Mouse (Mus musculus): ENCODE results near the gene Nfatc4. TPM values are rescaled to one million over a fixed set of nuclear protein-coding genes. Genes with fewer than 3 reads are reported as not detected.

Gene Nfatc4
- polyA plus RNA-seq, 1 experiment = not detected

DNA sequence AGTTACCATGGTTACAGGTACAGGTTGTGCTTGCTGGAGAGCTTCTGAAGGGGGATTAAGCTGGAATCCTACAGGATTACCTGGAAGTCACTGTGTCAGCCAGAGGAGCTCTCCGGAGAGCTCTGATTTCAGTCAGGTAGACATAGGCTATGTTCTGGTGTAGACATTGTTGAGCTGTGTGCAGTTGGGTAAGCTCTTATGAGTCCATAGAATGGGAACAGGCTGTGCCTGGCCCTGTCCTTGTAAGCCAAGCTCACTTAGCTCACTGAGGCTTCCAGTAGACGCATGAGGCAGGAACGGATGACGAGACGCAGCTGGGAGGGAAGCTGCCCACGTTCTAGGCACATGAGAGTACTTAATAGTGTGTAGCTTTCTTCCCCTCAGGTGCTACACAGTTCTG is 39.2 kb downstream of the Nfatc4 start:
- Histone ChIP-seq H3K36me3 (ENCODE audit: control insufficient read depth) (peaks cover 5% of the 10 kb centered on the region; the same call in 1 of the 2 replicates), H3K4me3 (replicated peaks) (no peak overlapping the region), H3K4me1 (ENCODE audit: control insufficient read depth) (no peaks in the 10 kb centered on the region), H3K9me3 (ENCODE audit: control insufficient read depth, low read length) (no peaks in the 10 kb centered on the region), H3K27me3 (ENCODE audit: control insufficient read depth) (no peaks in the 10 kb centered on the region)
- TF ChIP-seq GATA1 (IDR thresholded peaks at IDR 0.05; ENCODE audit: low read length) = no peak
- no peak for TF ChIP-seq TAL1 (IDR thresholded peaks at IDR 0.05; ENCODE audit: low read length)

DNA sequence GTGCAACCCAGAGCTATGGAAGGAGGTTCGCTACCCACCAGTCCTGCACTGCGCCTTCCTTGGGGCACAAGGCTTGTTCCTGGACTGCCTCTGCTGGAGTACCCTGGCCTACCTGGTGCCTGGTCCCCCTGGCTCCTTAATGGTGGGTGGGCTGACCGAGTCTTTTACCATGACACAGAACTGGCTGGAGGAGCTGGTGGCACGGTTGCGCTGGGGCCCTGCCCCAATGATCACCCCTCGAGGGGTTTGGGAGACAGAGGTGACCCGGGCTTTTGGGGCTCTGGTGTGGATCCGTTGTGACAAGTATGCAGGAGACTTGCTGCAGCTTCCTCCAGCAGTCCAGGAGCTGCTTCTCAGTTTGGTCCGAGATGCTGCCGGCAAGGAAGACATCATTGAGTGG is 40.0 kb downstream of the Nfatc4 start:
- Histone ChIP-seq H3K27me3 (ENCODE audit: control insufficient read depth) (no peaks in the 10 kb centered on the region), H3K4me1 (ENCODE audit: control insufficient read depth) (no peaks in the 10 kb centered on the region), H3K4me3 (replicated peaks) (no peak overlapping the region), H3K9me3 (ENCODE audit: control insufficient read depth, low read length) (no peaks in the 10 kb centered on the region), H3K36me3 (ENCODE audit: control insufficient read depth) (peaks cover 5% of the 10 kb centered on the region; the same call in 1 of the 2 replicates)
- TF ChIP-seq GATA1 (IDR thresholded peaks at IDR 0.05; ENCODE audit: low read length) (no peak), TAL1 (IDR thresholded peaks at IDR 0.05; ENCODE audit: low read length) (no peak)

DNA sequence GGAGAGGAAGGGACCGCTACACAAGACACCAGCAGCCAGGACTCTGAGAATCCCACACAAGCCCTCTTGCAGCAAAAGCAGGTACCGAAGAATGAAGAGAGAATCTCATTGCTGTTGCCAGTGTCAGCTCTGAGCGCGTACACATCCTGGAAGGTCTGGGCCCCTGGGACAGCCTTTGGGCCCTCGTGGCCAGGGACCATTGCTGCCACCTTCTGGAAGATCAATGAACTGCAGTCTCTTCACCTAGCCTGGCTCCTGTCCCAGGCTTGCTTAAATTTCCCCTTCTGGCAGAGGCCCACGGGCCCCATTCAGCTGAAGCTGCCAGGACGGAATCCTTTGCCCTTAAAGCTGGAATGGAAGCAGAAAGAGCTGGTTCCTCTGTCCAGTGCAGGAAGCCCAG is 40.8 kb downstream of the Nfatc4 start:
- Histone ChIP-seq H3K4me3 (replicated peaks) (no peak overlapping the region), H3K4me1 (ENCODE audit: control insufficient read depth) (no peaks in the 10 kb centered on the region), H3K27me3 (ENCODE audit: control insufficient read depth) (no peaks in the 10 kb centered on the region), H3K9me3 (ENCODE audit: control insufficient read depth, low read length) (no peaks in the 10 kb centered on the region), H3K36me3 (ENCODE audit: control insufficient read depth) (peaks cover 5% of the 10 kb centered on the region; the same call in 1 of the 2 replicates)
- TF ChIP-seq GATA1 (IDR thresholded peaks at IDR 0.05; ENCODE audit: low read length) = no peak
- TF ChIP-seq TAL1 (IDR thresholded peaks at IDR 0.05; ENCODE audit: low read length) = no peak

DNA sequence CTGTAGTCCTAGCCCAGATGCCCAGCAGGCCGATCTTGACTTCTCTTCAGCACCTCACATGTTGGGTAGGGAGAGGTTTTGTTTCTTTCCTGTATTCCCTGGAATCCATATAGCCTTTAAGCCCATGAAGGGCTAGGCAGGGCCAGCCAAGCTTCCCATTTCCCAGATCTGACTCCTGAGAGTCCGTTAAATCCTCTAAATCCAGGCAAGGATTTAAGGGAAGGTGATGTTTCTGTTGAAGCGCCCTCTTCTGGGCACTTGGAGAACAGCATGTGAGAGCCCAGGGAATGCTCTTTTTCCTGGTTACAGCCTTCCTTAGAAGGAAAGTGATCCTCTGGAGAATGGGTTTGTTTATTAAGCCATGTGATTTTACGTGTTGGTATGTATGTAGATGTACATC is 44.0 kb downstream of the Nfatc4 start:
- H3K4me1 ChIP-seq (ENCODE audit: control insufficient read depth) = no peaks in the 10 kb centered on the region
- TF ChIP-seq TAL1 (IDR thresholded peaks at IDR 0.05; ENCODE audit: low read length) = no peak
- no peak for TF ChIP-seq GATA1 (IDR thresholded peaks at IDR 0.05; ENCODE audit: low read length)
- H3K9me3 ChIP-seq (ENCODE audit: control insufficient read depth, low read length) = no peaks in the 10 kb centered on the region
- H3K27me3 ChIP-seq (ENCODE audit: control insufficient read depth) = no peaks in the 10 kb centered on the region
- no peak overlapping the region for H3K4me3 ChIP-seq (replicated peaks)
- H3K36me3 ChIP-seq (ENCODE audit: control insufficient read depth) = peaks cover 20% of the 10 kb centered on the region; the same call in 1 of the 2 replicates

DNA sequence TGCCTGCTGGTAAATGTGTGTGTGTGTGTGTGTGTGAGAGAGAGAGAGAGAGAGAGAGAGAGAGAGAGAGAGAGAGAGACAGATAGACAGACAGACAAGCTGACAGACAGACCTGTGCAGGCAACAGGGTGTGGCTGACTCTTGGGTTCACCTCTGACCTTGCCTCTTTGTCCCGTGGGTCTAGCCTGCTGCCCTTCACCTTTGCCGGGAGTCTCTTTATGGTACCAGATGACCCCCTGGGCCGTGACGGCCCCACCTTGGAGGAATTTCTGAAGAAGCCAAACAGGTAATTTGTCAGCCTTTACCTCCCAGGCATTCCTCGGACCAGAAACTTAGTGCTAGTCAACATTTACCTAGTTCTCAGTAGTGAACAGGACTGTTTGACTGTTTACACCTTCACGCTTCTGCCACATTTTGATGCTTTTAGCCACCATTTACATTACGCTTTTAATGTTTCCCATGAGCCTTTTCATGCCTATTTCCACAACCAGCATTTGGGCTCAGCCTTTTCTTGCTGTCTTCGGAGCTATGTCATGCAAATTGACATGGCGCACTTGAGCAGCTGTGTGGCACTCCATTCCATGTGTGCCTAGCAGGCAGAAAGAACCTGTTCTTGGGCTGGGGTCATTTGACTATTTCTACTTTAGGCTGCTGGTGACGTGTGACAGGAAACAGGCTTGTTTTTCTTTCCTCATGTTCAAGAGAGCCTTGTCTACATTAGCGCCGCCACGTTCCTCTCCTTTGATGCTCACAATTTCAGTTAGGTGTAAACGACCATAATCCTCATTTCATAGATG is 45.5 kb downstream of the Nfatc4 start:
- Histone ChIP-seq H3K36me3 (ENCODE audit: control insufficient read depth) (peaks cover 20% of the 10 kb centered on the region; the same call in 1 of the 2 replicates), H3K27me3 (ENCODE audit: control insufficient read depth) (no peaks in the 10 kb centered on the region), H3K4me1 (ENCODE audit: control insufficient read depth) (no peaks in the 10 kb centered on the region; the same call in 1 of the 2 replicates), H3K9me3 (ENCODE audit: control insufficient read depth, low read length) (no peaks in the 10 kb centered on the region), H3K4me3 (replicated peaks) (no peak overlapping the region)
- TF ChIP-seq TAL1 (IDR thresholded peaks at IDR 0.05; ENCODE audit: low read length) (no peak), GATA1 (IDR thresholded peaks at IDR 0.05; ENCODE audit: low read length) (no peak)

DNA sequence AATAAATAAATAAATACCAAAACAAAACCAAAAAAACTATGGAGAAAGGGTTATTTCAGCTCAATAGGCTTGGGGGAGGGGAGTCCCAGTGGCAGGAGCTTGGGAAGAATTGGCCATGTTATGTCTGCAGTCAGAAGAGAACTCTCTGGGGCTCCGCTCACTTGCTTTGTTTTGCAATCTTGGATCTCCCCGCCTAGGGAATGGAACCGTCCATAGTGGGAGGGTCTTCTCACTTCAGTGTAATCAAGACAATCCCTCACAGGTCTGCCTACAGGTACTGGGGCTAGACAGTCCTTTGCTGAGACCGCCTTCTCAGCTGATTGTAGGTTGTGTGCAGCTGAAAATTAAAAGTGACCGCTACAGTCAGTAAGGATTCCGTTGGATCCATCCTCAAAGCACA is 46.6 kb downstream of the Nfatc4 start:
- no peak for TF ChIP-seq TAL1 (IDR thresholded peaks at IDR 0.05; ENCODE audit: low read length)
- no peak for TF ChIP-seq GATA1 (IDR thresholded peaks at IDR 0.05; ENCODE audit: low read length)
- Histone ChIP-seq H3K27me3 (ENCODE audit: control insufficient read depth) (peaks cover 4% of the 10 kb centered on the region; the same call in 1 of the 2 replicates), H3K36me3 (ENCODE audit: control insufficient read depth) (peaks cover 20% of the 10 kb centered on the region; the same call in 1 of the 2 replicates), H3K4me3 (replicated peaks) (no peak overlapping the region), H3K9me3 (ENCODE audit: control insufficient read depth, low read length) (no peaks in the 10 kb centered on the region), H3K4me1 (ENCODE audit: control insufficient read depth) (peaks cover 7% of the 10 kb centered on the region)

DNA sequence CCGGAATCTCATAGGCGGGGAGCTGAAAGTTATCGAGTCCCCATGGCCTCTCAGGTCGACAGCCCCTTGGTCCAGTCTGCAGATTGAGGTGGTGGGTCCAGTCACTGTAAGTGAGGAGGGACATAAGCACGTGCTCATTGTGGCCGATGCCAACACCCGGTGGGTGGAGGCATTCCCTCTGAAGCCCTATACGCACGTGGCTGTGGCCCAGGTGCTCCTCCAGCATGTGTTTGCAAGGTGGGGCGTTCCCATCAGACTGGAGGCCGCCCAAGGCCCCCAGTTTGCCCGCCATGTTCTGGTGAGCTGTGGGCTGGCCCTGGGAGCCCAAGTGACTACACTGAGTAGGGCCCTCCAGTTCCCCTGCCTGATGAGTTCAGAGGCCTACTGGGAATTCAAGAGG is 49.1 kb downstream of the Nfatc4 start:
- Histone ChIP-seq H3K9me3 (ENCODE audit: control insufficient read depth, low read length) (no peaks in the 10 kb centered on the region), H3K4me3 (replicated peaks) (no peak overlapping the region), H3K36me3 (ENCODE audit: control insufficient read depth) (peaks cover 15% of the 10 kb centered on the region; the same call in 1 of the 2 replicates), H3K27me3 (ENCODE audit: control insufficient read depth) (peaks cover 17% of the 10 kb centered on the region), H3K4me1 (ENCODE audit: control insufficient read depth) (peaks cover 7% of the 10 kb centered on the region)
- TF ChIP-seq TAL1 (IDR thresholded peaks at IDR 0.05; ENCODE audit: low read length) = no peak
- no peak for TF ChIP-seq GATA1 (IDR thresholded peaks at IDR 0.05; ENCODE audit: low read length)

DNA sequence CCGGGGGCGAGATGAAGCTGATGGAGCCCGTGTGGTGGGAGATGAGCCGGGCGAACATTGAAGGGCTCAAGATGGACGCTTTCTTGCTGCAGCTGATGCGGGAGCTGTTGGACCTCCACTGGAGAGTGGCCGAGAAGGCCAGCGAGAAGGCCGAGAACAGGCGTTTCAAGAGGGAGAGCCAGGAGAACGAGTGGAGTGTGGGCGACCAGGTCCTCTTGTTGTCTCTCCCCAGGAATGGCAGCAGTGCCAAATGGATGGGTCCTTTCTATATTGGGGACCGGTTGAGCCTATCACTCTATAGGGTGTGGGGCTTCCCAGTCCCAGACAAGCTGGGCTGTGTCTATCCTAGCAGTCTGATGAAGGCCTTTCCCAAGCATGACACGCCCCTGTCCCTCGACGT is 49.6 kb downstream of the Nfatc4 start:
- TF ChIP-seq GATA1 (IDR thresholded peaks at IDR 0.05; ENCODE audit: low read length) (no peak), TAL1 (IDR thresholded peaks at IDR 0.05; ENCODE audit: low read length) (no peak)
- Histone ChIP-seq H3K4me3 (replicated peaks) (no peak overlapping the region), H3K27me3 (ENCODE audit: control insufficient read depth) (peaks cover 22% of the 10 kb centered on the region), H3K9me3 (ENCODE audit: control insufficient read depth, low read length) (no peaks in the 10 kb centered on the region), H3K4me1 (ENCODE audit: control insufficient read depth) (peaks cover 7% of the 10 kb centered on the region), H3K36me3 (ENCODE audit: control insufficient read depth) (peaks cover 15% of the 10 kb centered on the region; the same call in 1 of the 2 replicates)

DNA sequence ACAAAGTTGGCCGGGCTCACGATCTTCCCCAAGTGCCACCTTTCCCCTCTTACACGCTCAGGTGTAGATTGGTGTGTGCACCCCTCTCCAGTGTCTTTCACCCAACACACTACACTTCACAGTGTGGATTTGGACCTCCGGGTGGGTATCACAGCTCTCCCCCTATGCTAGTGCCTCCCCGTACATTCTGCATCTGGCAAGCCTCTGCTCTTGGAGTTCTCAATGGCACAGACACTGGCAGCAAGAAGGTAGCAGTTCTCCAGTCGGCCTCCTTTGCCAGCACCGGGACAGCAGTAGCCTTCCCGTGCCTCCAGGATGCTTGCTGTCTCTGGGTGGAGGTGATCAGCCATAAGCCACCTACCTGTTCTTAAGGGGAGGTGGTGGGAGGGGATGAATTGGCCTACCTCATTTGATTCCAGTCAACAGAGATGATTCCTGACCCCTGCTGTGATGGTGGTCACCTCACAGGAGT is 50.3 kb downstream of the Nfatc4 start:
- peaks cover 29% of the 10 kb centered on the region for H3K27me3 ChIP-seq (ENCODE audit: control insufficient read depth)

More for the DNA sequence above, 50.3 kb downstream of the Nfatc4 start:
- TF ChIP-seq GATA1 (IDR thresholded peaks at IDR 0.05; ENCODE audit: low read length) (no peak), TAL1 (IDR thresholded peaks at IDR 0.05; ENCODE audit: low read length) (no peak)
- Histone ChIP-seq H3K36me3 (ENCODE audit: control insufficient read depth) (peaks cover 15% of the 10 kb centered on the region; the same call in 1 of the 2 replicates), H3K4me3 (replicated peaks) (no peak overlapping the region), H3K9me3 (ENCODE audit: control insufficient read depth, low read length) (no peaks in the 10 kb centered on the region), H3K4me1 (ENCODE audit: control insufficient read depth) (peaks cover 9% of the 10 kb centered on the region)

All from erythroblast, embryonic 14.5 days (primary cell).